Mouse (Mus musculus) right cerebral cortex, postnatal 14 days (tissue): ENCODE data around the gene Srgap2.

ENCODE experiments used
- DNase-seq: peaks from one replicate; pipeline ENCODE4 v3.0.0; 2022

Srgap2 gene

DNA sequence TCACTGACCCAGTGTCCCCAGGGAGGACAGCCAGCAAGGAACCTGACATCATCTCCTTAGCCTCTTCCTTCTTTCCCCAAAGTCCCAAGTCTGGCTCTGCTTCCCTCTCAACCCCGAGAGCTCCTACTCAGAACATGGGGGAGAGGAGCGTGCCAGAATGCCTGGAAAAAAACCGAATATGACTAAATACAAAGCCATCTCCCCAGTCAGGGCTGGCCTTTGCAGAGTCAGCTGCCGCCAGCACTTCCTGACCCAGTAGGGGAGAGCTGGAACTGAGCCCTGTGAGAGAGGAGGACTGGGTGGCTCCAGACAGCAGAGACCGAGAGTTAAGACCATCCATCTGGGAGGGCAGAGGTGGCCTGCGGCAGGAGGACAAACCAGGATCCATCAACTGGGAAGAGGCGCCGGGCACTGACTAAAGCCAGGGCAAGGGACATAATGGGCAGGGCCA, 288.2 kb downstream of the Srgap2 start:
- DNase-seq, result no peak

DNA sequence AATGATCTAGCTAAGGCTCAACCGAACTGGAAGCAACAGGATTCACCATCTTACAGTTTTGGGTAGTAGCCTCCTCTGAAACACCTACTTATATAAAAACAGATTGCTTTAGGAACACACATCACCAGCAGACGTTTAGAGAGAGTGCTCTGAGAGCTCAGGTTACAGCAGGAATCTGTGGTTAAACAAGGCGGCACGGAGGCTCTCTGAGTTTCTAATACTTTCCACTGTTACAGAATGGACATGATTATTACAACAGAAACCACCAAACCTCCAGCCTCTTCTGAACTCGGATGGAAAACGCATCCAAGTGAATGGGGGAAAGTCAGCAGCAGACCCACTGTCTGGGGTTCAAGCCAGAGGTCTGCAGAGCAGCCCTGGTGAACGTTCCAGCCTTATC, 291.1 kb downstream of the Srgap2 start:
- DNase-seq, result no peak
